Mouse (Mus musculus) cerebellum, postnatal 14 days (tissue): Measurements from ENCODE around the gene Gmnn.
A peak's percentile ranks its signal among the peaks of the same experiment; 100 is the strongest.
"Not testable (repeated sequence)": the region's sequence is repeated elsewhere in the genome, so short reads cannot be mapped to it uniquely, and the experiment has no call there.

Experiments used
- DNase-seq, 2 experiments: peaks; one replicate each; pipeline ENCODE4 v3.0.0; 2021; ENCODE audit warnings: mixed read lengths in 2 of 2

Gmnn gene

DNA sequence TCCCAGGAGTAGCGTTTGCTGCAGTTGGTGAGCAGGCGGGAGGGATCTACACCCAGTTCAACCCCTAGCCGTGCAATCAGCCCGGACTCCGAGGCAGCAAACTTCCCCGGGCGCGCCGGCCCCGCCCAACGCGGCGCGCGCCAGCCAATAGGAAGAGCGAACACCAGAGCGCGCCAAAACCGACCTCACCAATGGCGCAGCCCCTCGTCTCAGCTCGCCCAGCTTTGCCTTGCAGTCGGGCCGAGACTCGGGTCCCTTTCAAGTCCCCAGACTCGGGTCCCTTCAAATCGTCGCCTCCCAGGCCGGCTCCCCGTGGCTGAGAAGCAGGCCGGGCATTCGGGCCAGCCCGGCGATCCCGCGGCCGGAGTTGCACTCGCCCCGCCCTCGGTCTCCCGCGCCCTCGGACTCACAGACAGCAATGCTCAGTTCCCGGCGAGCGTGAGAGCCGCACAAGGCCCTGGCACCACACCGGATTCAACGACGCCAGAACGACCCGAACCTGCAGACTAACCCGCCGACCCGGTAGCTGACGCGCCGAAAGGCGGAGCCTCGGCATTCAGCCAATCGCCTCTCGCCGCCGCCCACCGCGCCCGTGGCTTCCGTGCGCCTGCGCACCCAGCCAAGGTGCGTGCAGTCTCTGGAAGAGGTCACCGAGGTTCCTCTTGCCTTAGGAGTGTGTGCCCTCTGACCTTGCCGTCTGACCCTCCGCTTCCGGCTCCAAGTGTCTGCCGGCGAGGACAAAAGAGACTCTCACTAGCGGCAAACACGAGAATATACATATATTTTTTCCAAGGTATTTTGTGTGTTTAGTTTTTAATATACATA, at the start of gene Gmnn:
TSS of gene Gmnn (minus strand) at position 521 of the 825 bp plus-strand sequence.
- DNase-seq, result peak; percentile 88 to 91

DNA sequence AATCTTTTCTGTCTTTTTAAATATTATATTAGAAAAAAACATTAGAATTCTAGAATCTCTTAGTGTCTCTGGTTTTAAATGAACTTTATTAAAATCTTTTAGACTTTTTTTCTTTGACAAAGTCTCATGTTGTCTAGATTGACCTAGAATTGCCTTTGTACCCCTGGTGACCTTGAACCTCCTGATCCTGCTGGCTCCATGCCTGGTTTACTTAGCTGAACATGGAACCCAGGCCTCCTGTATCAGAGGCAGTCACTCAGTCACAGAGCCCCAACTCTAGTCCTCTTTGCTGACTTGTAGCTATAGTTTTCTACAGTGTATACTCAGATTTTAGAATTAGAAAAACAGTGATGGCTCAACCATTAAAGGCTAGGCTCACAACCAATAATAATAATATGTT, 44.4 kb upstream of the Gmnn start:
- DNase-seq, result peak in 1 of 2 experiments; percentile 13

- no peak for DNase-seq
Measured at GRCm38 (mm10) chr13:24803196-24803595, 41.5 kb upstream of the Gmnn start.

- DNase-seq, result peak; percentile 37 to 40
Measured at GRCm38 (mm10) chr13:24802131-24802691, 40.5 kb upstream of the Gmnn start.

DNA sequence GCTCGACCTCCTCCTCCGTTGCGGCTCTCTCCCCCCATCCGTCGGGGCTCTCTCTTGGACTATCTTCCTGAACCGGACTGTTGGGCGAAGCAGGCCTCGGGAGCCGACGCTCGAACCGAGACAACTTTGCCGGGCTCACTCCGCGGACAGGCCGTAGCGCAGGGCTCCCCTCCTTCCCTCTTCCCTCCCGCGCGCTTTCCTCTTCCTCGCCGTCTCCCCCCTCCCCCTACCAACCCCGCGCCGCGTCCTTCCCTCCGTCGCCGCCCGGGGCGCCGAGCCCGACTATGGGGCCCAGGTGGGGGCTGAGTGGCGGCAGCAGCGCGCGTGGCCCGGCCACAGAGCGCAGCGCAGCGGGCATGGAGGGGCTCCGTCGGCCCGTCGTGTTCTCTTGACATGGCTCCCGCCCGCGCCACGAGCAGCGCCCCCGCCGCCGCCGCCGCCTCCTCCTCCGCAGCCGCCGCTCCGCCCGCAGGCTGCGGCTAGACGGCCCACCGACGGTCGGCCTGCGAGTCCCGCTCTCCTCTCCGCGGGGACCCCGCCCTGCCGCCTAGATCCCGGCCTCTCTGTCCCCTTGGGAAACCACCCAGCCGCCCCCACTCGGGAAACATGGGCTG, 39.7 kb upstream of the Gmnn start, which contains the start of gene BC005537:
TSS of gene BC005537 (plus strand) at position 350 of the 614 bp plus-strand sequence.
- DNase-seq, result peak; percentile 66 to 69

- DNase-seq, result peak; percentile 97 to 98
Measured at GRCm38 (mm10) chr13:24800674-24801307, 39.1 kb upstream of the Gmnn start.

GRCm38 (mm10) chr13:24799925-24800673, 38.4 kb upstream of the Gmnn start:
- peak; percentile 48 to 70 for DNase-seq

DNA sequence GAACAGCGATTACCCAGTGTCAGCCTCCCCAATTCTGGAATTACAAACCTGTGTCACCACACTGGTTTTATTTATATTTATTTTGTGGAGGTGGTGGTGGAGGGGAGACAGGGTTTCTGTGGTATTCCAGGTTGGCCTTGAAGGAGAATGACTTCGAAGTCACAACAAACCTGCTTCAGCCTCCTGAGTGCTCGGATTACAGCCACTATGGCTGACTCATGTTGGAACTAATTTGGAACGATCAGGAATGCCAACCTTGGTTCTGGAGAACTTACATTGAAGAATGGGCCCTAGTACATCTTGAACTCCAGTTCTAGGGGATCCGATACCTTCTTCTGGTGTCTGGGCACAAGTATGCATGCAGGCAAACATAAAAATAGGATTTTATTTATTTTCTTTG, 37.7 kb upstream of the Gmnn start:
- no peak for DNase-seq

- no peak for DNase-seq
Measured at GRCm38 (mm10) chr13:24798686-24799085, 37.0 kb upstream of the Gmnn start.

DNA sequence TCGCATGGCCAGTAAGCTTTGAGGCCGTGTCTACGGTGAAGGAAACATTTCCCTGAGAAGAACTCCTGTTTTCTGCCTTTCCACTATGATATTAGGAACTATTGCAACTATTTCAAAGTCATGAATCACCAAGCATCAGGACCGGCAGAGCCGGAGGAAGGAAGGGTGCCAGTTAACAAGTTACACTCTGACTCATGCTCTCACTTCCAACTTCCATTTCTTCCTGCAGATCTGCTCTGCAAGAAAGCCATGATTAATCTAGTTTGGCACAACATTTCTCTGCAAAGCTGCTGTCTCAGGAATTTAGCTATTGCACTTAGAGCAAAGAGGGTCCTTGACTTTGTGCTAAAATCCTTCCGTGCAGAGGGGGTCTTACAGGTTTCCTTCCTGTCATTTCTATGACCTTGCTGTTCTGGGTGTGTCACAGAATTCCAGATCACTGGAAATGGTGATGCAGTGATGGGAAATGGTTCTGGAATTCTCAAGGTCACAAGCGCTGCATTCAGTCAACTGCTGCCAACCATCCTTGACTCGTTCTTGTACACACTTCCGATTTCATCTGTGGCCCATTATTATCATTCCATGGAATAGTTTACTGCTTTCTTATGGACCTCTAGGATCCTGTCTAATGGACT, 30.8 kb upstream of the Gmnn start:
- no peak for DNase-seq

DNA sequence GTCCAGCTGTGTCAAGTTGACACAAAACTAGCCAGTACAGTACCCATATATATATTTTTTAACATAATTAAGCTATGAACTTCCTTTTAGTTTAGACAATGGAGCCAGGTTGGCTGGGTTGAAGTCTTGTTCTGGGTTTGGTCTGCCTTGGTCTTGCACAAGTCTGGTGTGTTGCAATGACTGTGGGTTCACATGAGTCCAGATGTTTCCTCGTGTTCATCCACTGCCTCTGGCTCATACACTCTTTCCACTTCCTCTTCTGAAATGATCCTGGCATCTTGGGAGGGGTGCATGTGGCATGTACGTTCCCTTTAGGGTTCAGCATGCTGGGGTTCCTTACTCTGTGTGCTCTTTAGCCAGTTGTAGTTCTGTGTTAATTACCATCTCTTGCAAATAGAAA, 29.6 kb upstream of the Gmnn start:
- no peak for DNase-seq

DNA sequence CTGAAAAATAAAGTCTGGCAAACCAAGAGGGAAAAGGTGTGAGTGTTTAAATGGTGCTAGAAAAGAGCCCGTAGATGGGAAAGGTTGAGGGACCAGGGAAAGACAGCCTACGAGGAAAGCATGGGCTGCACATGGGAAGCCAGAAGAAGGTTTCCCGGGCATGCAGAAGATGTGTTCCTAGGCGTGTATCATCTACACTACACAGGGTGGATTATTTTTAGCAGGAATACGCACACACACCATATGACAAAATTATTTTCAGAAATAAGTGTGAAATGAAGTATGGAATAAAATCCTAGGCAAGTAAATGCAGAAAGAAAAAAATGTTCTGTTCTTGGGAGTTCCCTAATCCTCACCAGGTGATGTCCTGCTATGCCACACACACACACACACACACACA, 25.8 kb upstream of the Gmnn start:
- no peak for DNase-seq

DNA sequence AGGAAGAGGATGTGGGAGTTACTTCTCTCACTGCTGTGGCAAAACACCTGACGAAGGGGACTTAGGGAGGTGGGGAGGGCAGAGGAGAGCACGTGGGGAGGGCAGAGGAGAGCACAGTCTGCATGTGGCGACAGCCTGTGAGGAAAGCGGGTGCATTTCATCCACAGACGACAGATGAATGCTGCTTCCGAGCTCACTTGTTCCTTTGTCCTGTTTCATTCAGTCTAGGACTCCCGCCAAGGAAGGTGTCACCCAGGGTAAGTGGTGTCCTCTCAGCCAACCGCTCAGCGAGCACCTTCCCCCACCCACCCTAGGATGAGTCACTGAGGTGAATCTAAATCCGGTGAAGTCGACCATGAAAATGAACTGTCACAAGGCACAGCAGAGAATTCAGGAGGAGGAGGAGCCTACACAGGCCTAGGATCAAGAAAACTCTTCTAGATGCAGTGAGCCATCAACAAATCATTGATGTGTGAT, 24.3 kb upstream of the Gmnn start:
- peak; percentile 64 to 70 for DNase-seq

GRCm38 (mm10) chr13:24781916-24782315, 20.2 kb upstream of the Gmnn start:
- no peak for DNase-seq

DNA sequence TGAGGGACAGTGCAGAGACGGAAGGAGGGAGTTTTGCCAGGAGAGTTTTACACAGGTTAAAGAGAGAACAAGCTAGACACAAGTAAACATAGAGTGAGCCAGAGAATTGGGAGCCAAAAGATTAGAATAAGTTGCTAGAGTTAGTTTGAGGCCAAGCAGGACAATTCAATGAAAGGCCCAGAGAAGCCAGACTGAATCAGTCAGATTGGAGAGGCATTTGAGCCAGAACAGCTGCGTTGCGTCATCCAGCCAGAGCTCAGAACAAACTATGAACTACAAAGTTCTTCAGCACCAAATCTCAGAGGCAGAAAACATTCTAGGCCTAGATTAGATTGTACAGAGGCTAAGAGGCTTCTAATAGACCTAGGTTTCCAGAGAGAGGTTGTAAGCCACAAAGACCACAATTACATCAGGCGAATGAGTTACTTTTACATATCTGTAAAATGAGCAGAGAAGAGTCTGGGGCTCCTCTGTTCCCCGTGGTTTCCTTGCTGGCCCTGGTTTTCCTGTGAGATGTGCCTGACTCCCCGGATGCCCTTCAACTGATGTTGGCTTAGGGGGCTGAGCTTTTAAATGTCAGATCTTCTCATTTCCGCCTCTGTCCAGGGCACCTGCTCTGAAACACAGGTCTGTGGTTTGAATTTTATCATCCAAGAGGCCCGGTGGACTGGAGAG, 17.1 kb upstream of the Gmnn start:
- DNase-seq, result no peak

DNA sequence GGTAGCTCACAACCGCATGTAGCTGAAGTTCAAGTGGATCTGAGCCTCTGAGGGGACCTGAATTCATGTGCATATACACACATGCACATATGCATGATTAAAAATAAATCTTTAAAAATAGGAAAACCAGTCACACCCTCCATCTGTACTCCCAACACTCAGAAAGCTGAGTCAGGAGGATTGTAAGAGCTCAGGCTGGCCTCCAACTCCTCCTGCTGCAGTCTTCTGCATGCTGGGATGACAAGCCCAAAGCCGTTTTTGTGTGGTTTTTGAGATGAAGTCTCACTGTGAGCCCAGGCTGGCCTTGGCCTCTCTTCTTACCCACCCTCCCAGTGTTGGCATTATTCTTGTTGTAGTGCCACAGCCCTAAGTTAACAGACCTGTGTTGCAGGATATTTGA, 16.3 kb upstream of the Gmnn start:
- DNase-seq, result no peak

GRCm38 (mm10) chr13:24776146-24776844, 14.6 kb upstream of the Gmnn start:
- peak; percentile 65 to 75 for DNase-seq

DNA sequence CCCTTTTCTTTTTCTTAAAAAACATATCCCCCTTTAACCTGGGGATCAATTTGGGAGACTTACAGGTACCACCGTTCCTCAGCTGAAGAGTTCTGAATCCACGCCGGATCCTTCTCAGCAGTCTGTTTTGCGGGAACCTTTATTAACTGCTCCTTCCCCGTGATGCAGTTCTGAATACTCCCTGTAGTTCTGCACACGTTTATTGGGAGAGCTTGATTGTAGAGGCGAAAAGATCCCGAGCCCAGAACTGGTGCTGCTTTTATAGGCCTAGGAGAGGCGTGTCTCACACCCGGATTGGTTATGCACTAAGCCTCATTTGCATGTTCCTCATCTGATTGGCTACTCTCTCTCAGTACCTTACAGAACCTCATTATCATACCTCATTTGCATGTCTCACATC, 9.8 kb upstream of the Gmnn start:
- not testable (repeated sequence) for DNase-seq

GRCm38 (mm10) chr13:24767809-24768208, 6.1 kb upstream of the Gmnn start:
- DNase-seq, result not testable (repeated sequence)

DNA sequence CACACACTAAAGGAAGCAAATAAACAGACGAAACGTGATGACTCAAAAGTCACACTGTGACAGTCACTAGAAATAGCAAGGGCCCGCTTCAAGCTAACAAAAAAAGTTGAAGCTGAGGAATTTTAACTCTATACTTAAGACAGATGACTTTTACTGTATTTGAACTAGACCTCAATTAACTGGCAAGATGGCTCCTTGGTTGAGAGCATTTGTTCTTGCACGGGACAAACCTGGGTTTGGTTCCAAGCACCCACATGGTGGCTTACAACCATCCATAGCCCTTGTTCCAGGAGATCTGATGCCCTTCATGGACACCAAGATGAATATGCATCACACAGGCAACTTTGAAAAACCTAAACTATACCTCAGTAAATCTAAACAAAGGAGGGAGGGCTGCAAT, 531 bp upstream of the Gmnn start:
- DNase-seq, result no peak

- DNase-seq, result no peak
Measured at GRCm38 (mm10) chr13:24761083-24761402, 680 bp downstream of the Gmnn start.
